Mouse (Mus musculus): ENCODE measurements around the gene Olfr1317.

Olfr1317 gene

GRCm38 (mm10) chr2:112140029-112140428 lies at the start of gene Olfr1317:
TSS of gene Olfr1317 (plus strand) at chr2:112140329.
- DNase-seq = no peak

- no peak for DNase-seq
These were observed 43.4 kb upstream of the Olfr1317 start, which contains the start of gene Olfr1314 for GRCm38 (mm10) chr2:112096681-112097080. TSS of gene Olfr1314 (minus strand) at chr2:112096781.

- no peak for DNase-seq
These were observed 24.8 kb upstream of the Olfr1317 start, which contains the start of gene Olfr1315-ps1 for GRCm38 (mm10) chr2:112115340-112115739. TSS of gene Olfr1315-ps1 (minus strand) at chr2:112115440.

- no peak for DNase-seq
These were observed 5.3 kb upstream of the Olfr1317 start, which contains the start of gene Olfr1316 for GRCm38 (mm10) chr2:112134877-112135276. TSS of gene Olfr1316 (minus strand) at chr2:112134977.

- DNase-seq = no peak
These were observed 13.8 kb downstream of the Olfr1317 start, which contains the start of gene Olfr1318 for GRCm38 (mm10) chr2:112153898-112154297. TSS of gene Olfr1318 (plus strand) at chr2:112154198.
